Mouse (Mus musculus): ENCODE results near the gene Arhgap30. TPM values are rescaled to one million over a fixed set of nuclear protein-coding genes. Genes with fewer than 3 reads are reported as not detected.

Gene Arhgap30
- polyA plus RNA-seq, 1 experiment from 2014 or later, result 0.75 TPM

DNA sequence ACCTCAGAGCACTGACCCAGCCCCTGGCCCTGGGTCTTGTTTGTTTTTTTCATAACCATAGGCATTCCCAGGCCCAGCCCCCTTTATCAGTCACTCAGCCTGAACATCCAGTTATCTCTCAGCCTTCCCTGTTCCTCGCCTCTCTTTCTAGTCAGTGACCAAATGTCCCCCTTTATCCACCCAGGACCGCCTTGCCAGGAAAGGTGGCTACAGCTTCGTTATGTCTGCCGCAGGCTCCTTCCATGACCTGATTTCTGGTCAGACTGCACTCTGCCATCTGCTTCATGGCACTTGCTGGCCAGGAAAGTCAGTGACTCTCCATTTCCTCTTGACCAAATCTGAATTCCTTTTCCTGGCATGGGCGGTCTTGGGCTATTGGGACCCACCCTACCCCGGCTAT lies 10.5 kb upstream of the Arhgap30 start:
- Histone ChIP-seq H3K27ac (no peak overlapping the region), H3K4me1 (replicated peaks) (peaks cover 21% of the 10 kb centered on the region), H3K9me3 (no peaks in the 10 kb centered on the region), H3K4me3 (replicated peaks) (no peak overlapping the region), H3K27me3 (peaks cover 52% of the 10 kb centered on the region), H3K36me3 (no peaks in the 10 kb centered on the region), H3K4me2 (no peak overlapping the region), H3K9ac (replicated peaks) (no peak overlapping the region)
- WGBS, result 80% methylated on average over 6 of the region's 6 CpGs
- no peak for ATAC-seq (ENCODE audit: insufficient number of reproducible peaks, insufficient read depth, low FRiP score, low TSS enrichment, low read depth)

GRCm38 (mm10) chr1:171379935-171380599 lies 8.7 kb upstream of the Arhgap30 start:
- Histone ChIP-seq H3K9ac (replicated peaks) (no peak overlapping the region), H3K27ac (no peak overlapping the region), H3K9me3 (no peaks in the 10 kb centered on the region), H3K27me3 (peaks cover 51% of the 10 kb centered on the region), H3K4me1 (replicated peaks) (peaks cover 15% of the 10 kb centered on the region), H3K4me3 (replicated peaks) (peak overlapping the region; percentile 22), H3K4me2 (peak overlapping the region; percentile 46), H3K36me3 (no peaks in the 10 kb centered on the region)
- ATAC-seq (ENCODE audit: insufficient number of reproducible peaks, insufficient read depth, low FRiP score, low TSS enrichment, low read depth), result peak; percentile 17; the same call in 1 of the 2 replicates
- WGBS, result 7% methylated on average over 31 of the region's 31 CpGs

DNA sequence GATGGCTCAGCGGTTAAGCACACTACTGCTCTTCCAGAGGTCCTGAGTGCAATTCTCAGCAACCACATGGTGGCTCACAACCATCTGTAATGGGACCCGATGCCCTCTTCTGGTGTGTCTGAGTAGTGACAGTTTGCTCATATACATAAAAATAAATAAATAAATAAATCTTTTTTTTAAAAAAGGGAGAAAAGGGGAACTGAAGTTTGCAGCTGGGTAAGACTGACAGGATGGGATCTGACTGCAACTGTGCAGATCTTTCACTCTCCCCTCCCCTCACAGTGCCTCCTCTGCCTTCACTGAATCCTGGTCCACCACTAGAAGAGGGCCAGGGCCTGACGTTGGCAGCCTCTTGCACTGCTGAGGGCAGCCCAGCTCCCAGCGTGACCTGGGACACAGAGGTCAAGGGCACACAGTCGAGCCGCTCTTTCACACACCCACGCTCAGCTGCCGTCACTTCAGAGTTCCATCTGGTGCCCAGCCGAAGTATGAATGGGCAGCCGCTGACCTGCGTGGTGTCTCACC lies 6.6 kb upstream of the Arhgap30 start:
- no peak overlapping the region for H3K27ac ChIP-seq
- no peak for ATAC-seq (ENCODE audit: insufficient number of reproducible peaks, insufficient read depth, low FRiP score, low TSS enrichment, low read depth)

DNA sequence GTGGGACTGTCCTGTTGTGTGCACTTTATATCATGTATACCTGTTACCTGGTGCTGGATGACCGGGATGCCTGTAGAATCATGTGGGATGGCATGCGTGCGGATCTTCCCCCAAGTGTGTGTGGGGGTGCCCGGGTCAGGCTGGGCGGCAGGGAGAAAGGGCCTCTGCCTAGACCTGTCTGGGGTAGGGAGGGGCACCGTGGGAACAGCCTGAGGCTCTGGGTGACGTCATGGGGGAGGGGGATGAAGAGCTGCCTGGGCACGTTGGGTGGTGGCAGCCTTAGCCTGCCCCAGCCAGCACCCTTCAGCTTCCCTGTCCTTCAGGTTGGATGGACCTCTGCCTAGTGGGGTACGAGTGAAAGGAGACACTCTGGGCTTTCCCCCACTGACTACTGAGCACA lies 4.4 kb upstream of the Arhgap30 start:
- no peaks in the 10 kb centered on the region for H3K9me3 ChIP-seq
- no peak for ATAC-seq (ENCODE audit: insufficient number of reproducible peaks, insufficient read depth, low FRiP score, low TSS enrichment, low read depth)
- no peak overlapping the region for H3K27ac ChIP-seq
- no peak overlapping the region for H3K4me2 ChIP-seq
- H3K4me1 ChIP-seq (replicated peaks), result peaks cover 25% of the 10 kb centered on the region
- H3K9ac ChIP-seq (replicated peaks), result no peak overlapping the region
- no peaks in the 10 kb centered on the region for H3K36me3 ChIP-seq
- peaks cover 37% of the 10 kb centered on the region for H3K27me3 ChIP-seq
- WGBS, result 65% methylated on average over 9 of the region's 9 CpGs
- H3K4me3 ChIP-seq (replicated peaks), result no peak overlapping the region

More for the DNA sequence above, 6.6 kb upstream of the Arhgap30 start:
- Histone ChIP-seq H3K4me2 (no peak overlapping the region), H3K27me3 (peaks cover 50% of the 10 kb centered on the region), H3K36me3 (no peaks in the 10 kb centered on the region), H3K9ac (replicated peaks) (no peak overlapping the region), H3K4me3 (replicated peaks) (no peak overlapping the region), H3K9me3 (no peaks in the 10 kb centered on the region), H3K4me1 (replicated peaks) (peaks cover 21% of the 10 kb centered on the region)
- 83% methylated on average over 11 of the region's 11 CpGs for WGBS

- Histone ChIP-seq H3K4me3 (replicated peaks) (no peak overlapping the region), H3K4me1 (replicated peaks) (peaks cover 23% of the 10 kb centered on the region), H3K36me3 (no peaks in the 10 kb centered on the region), H3K9ac (replicated peaks) (no peak overlapping the region), H3K4me2 (no peak overlapping the region), H3K27me3 (peaks cover 29% of the 10 kb centered on the region), H3K27ac (no peak overlapping the region), H3K9me3 (no peaks in the 10 kb centered on the region)
- 70% methylated on average over 9 of the region's 9 CpGs for WGBS
- ATAC-seq (ENCODE audit: insufficient number of reproducible peaks, insufficient read depth, low FRiP score, low TSS enrichment, low read depth), result no peak
Observed at GRCm38 (mm10) chr1:171385171-171385570, 3.6 kb upstream of the Arhgap30 start.

DNA sequence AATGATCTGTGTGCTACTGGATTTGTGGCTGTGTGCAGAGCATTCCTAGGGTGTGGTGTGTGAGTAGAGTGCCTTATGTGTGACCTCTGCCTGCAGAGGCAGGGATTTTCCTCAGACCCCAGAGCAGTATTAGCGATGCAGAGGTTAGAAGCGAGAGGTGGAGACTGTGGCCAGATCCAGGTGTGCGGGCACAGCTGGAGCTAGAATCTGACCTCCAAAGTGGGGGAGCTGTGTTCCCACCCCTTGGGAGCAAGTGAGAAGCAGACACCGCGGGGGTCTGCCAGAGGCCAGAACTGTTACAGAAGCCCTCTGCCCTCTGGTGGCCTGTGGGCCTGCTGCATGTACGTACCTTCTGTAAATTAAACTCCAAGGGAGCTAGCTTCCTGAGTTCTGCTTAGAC lies 1.7 kb upstream of the Arhgap30 start:
- peak overlapping the region; percentile 35 for H3K4me2 ChIP-seq
- peaks cover 21% of the 10 kb centered on the region for H3K4me1 ChIP-seq (replicated peaks)
- no peaks in the 10 kb centered on the region for H3K36me3 ChIP-seq
- no peak overlapping the region for H3K4me3 ChIP-seq (replicated peaks)
- H3K27ac ChIP-seq, result no peak overlapping the region
- ATAC-seq (ENCODE audit: insufficient number of reproducible peaks, insufficient read depth, low FRiP score, low TSS enrichment, low read depth), result peak; percentile 33; the same call in 1 of the 2 replicates
- peaks cover 15% of the 10 kb centered on the region for H3K27me3 ChIP-seq
- H3K9me3 ChIP-seq, result no peaks in the 10 kb centered on the region
- 13% methylated on average over 6 of the region's 6 CpGs for WGBS
- H3K9ac ChIP-seq (replicated peaks), result no peak overlapping the region

- Histone ChIP-seq H3K27me3 (peaks cover 5% of the 10 kb centered on the region), H3K4me1 (replicated peaks) (peaks cover 21% of the 10 kb centered on the region), H3K9me3 (no peaks in the 10 kb centered on the region), H3K9ac (replicated peaks) (no peak overlapping the region), H3K4me3 (replicated peaks) (no peak overlapping the region), H3K36me3 (no peaks in the 10 kb centered on the region), H3K27ac (no peak overlapping the region), H3K4me2 (no peak overlapping the region)
- ATAC-seq (ENCODE audit: insufficient number of reproducible peaks, insufficient read depth, low FRiP score, low TSS enrichment, low read depth), result no peak
- 68% methylated on average over 4 of the region's 4 CpGs for WGBS
Observed at GRCm38 (mm10) chr1:171390101-171390500, 1.3 kb downstream of the Arhgap30 start.

GRCm38 (mm10) chr1:171401821-171402220 lies 13.1 kb downstream of the Arhgap30 start:
- Histone ChIP-seq H3K4me1 (replicated peaks) (no peaks in the 10 kb centered on the region), H3K27ac (no peak overlapping the region), H3K4me3 (replicated peaks) (no peak overlapping the region), H3K36me3 (no peaks in the 10 kb centered on the region), H3K9ac (replicated peaks) (no peak overlapping the region), H3K9me3 (no peaks in the 10 kb centered on the region), H3K27me3 (no peaks in the 10 kb centered on the region), H3K4me2 (no peak overlapping the region)
- ATAC-seq (ENCODE audit: insufficient number of reproducible peaks, insufficient read depth, low FRiP score, low TSS enrichment, low read depth), result no peak
- 81% methylated on average over 4 of the region's 4 CpGs for WGBS

DNA sequence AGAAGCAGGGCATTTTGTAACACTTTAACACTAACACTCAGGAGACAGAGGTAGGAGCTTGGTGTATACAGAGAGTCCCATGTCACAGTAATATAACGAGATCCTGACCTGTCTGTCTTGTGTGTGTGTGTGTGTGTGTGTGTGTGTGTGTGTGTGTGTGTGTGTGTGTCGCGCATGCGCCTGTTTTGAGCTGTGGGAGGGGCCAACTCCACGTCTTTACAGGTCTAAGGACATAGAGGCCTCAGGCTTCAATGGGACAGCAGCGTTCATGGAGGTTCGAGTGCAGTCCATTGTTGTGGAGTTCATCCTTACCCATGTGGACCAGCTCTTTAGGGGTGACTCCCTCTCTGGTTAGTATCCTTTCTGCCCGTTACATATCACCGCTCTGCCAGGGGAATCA lies 14.2 kb downstream of the Arhgap30 start:
- no peaks in the 10 kb centered on the region for H3K27me3 ChIP-seq
- no peak for ATAC-seq (ENCODE audit: insufficient number of reproducible peaks, insufficient read depth, low FRiP score, low TSS enrichment, low read depth)
- no peaks in the 10 kb centered on the region for H3K4me1 ChIP-seq (replicated peaks)
- WGBS, result 75% methylated on average over 9 of the region's 9 CpGs
- H3K36me3 ChIP-seq, result no peaks in the 10 kb centered on the region
- H3K9me3 ChIP-seq, result no peaks in the 10 kb centered on the region
- no peak overlapping the region for H3K4me3 ChIP-seq (replicated peaks)
- no peak overlapping the region for H3K27ac ChIP-seq
- H3K4me2 ChIP-seq, result no peak overlapping the region
- no peak overlapping the region; the same call in 1 of the 2 replicates for H3K9ac ChIP-seq (replicated peaks)

GRCm38 (mm10) chr1:171407263-171407662 lies 18.5 kb downstream of the Arhgap30 start:
- no peak overlapping the region for H3K27ac ChIP-seq
- H3K4me2 ChIP-seq, result no peak overlapping the region
- H3K36me3 ChIP-seq, result no peaks in the 10 kb centered on the region
- no peaks in the 10 kb centered on the region for H3K9me3 ChIP-seq
- H3K9ac ChIP-seq (replicated peaks), result no peak overlapping the region
- H3K4me3 ChIP-seq (replicated peaks), result no peak overlapping the region
- H3K27me3 ChIP-seq, result peaks cover 9% of the 10 kb centered on the region
- no peak for ATAC-seq (ENCODE audit: insufficient number of reproducible peaks, insufficient read depth, low FRiP score, low TSS enrichment, low read depth)
- peaks cover 1% of the 10 kb centered on the region; the same call in 1 of the 2 replicates for H3K4me1 ChIP-seq (replicated peaks)
- 76% methylated on average over 5 of the region's 5 CpGs for WGBS

DNA sequence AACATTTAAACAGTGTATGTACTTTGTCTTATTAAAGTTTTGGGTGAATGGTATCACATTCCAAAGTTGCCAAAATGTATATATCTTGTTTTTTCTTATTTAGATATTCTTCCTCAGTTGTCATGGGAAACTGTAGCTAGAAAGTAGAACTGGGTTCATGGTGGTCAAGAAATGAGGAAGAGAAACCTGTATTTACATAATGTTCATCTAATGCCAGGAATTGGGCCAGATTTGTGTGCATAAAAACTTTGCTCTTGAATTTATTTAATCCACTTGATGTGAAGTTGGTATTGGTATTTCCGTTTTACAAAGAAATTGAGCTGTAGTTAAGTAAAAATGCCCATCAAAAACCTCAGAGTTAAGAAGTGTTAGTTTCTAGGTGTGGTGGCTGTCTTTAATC lies 21.5 kb downstream of the Arhgap30 start:
- no peak for ATAC-seq (ENCODE audit: insufficient number of reproducible peaks, insufficient read depth, low FRiP score, low TSS enrichment, low read depth)
- H3K27ac ChIP-seq, result no peak overlapping the region
- H3K4me2 ChIP-seq, result no peak overlapping the region
- peaks cover 9% of the 10 kb centered on the region for H3K27me3 ChIP-seq
- peaks cover 18% of the 10 kb centered on the region for H3K4me1 ChIP-seq (replicated peaks)
- H3K9ac ChIP-seq (replicated peaks), result no peak overlapping the region
- H3K9me3 ChIP-seq, result no peaks in the 10 kb centered on the region
- H3K4me3 ChIP-seq (replicated peaks), result no peak overlapping the region
- 95% methylated on average over 1 of the region's 1 CpGs for WGBS
- H3K36me3 ChIP-seq, result peaks cover 11% of the 10 kb centered on the region
